Mouse (Mus musculus): ENCODE data around the gene Ier5l.

- TF ChIP-seq CTCF (IDR thresholded peaks at IDR 0.05; ENCODE audit: low read depth) (no peak), EP300 (IDR thresholded peaks at IDR 0.05; ENCODE audit: low read depth) (no peak)
Observed at GRCm38 (mm10) chr2:30472731-30473351, 1.2 kb downstream of the Ier5l start.
